Mouse (Mus musculus): ENCODE measurements at regions not wholly inside any gene's neighbourhood (a gene's known extent, or its start where the extent isn't known, plus 50 kb on each side); places are given as distances from the start of the nearest gene placed in this dataset.

DNA sequence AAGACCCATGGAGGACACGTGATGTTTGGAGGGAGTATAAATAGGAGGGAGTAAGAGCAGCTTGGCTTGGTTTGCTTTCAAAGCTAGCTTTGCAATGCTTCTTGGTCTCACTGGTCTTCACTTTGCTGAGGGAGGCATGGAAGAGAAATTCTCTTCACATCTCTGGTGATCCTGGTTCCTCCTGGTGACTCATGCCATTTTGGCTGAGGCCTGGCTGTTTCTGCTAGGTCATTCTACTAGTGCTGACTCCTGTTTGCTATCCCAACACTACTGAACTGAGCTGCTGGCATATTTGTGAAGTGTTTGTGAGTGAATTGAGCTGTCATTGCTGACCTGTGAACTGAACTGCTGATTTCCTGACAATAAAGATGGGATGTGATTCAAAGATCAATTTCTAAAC is 288.3 kb upstream of the Mctp2 start:
- Histone ChIP-seq H3K4me1 (0 out of 2 replicates have a peak, but pooled peaks cover 2% of the 10 kb centered on the region), H3K4me2 (no peak overlapping the region), H3K27ac (no peak overlapping the region), H3K36me3 (no peaks in the 10 kb centered on the region), H3K27me3 (no peaks in the 10 kb centered on the region), H3K9ac (no peak overlapping the region), H3K9me3 (no peaks in the 10 kb centered on the region), H3K4me3 (no peak overlapping the region)
- 97% methylated on average over 1 of the region's 1 CpGs for WGBS
- ATAC-seq (ENCODE audit: insufficient number of reproducible peaks, low FRiP score, low TSS enrichment, low read depth), result no peak

DNA sequence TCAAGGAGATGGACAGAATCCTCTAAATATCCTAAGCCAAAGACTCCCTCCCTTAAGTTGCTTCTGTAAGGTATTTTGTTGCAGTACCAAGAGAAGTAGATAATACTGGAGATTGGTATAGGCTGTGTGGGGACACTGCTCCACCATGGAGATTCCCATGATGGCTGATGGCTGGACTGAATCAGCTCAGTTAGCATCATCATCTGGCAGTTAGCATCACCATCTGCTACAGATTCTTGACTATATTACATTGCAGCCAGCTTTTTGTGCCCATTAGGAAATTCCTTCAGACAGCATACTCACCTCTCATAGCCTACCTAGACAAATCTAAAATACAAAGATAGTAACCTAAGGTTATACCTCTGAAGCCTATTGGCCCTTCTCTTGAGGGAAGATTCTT is 290.6 kb upstream of the Mctp2 start:
- Histone ChIP-seq H3K36me3 (no peaks in the 10 kb centered on the region), H3K4me3 (no peak overlapping the region), H3K9me3 (no peaks in the 10 kb centered on the region), H3K27me3 (no peaks in the 10 kb centered on the region), H3K27ac (no peak overlapping the region), H3K4me1 (0 out of 2 replicates have a peak, but pooled peaks cover 7% of the 10 kb centered on the region), H3K9ac (no peak overlapping the region), H3K4me2 (no peak overlapping the region)
- no peak for ATAC-seq (ENCODE audit: insufficient number of reproducible peaks, low FRiP score, low TSS enrichment, low read depth)

DNA sequence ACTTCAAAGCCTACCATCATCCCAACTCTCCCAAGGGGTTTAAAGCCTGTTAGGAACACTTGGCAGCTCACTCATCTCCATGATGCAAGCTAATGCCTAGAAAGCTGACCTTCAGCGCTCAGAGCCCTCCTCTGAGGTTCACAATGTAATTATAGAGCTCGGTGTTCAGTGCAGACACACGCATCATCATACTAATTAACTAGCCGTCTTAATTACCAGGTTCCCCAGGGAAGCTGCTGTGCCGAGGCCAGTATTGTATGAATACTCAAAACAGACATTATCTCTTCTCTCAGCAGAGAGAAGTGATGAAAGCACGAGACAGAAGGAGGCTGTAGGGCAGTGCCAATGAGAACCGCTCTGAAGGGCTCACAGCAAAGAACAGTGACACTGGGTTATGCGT is 295.5 kb upstream of the Mctp2 start:
- no peaks in the 10 kb centered on the region for H3K36me3 ChIP-seq
- no peak overlapping the region for H3K4me3 ChIP-seq
- no peaks in the 10 kb centered on the region for H3K27me3 ChIP-seq
- H3K9me3 ChIP-seq, result no peaks in the 10 kb centered on the region
- WGBS, result 81% methylated on average over 8 of the region's 8 CpGs
- 0 out of 2 replicates have a peak, but pooled peaks cover 5% of the 10 kb centered on the region for H3K4me1 ChIP-seq
- no peak for ATAC-seq (ENCODE audit: insufficient number of reproducible peaks, low FRiP score, low TSS enrichment, low read depth)
- H3K27ac ChIP-seq, result no peak overlapping the region
- no peak overlapping the region for H3K4me2 ChIP-seq
- H3K9ac ChIP-seq, result no peak overlapping the region

DNA sequence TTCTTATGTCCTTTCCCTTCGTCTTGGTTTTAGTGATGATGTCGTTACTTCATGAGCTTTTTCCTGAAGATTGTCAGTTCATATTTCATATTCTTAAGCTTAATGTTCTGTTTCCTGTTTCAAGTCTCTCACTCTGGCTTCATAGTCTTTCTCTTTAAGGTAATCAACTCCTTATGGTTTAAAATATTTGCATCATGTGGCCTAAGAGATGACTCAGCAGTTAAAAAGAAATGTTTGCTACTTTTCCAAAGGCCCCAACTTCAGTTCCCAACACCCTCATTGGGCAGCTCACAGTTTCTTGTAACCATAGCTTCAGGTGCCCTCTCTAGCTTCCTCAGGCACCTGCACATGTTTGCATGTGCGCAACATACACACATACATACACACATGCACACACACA is 303.4 kb upstream of the Mctp2 start:
- WGBS, result 71% methylated on average over 3 of the region's 3 CpGs
- ATAC-seq (ENCODE audit: insufficient number of reproducible peaks, low FRiP score, low TSS enrichment, low read depth), result no peak

DNA sequence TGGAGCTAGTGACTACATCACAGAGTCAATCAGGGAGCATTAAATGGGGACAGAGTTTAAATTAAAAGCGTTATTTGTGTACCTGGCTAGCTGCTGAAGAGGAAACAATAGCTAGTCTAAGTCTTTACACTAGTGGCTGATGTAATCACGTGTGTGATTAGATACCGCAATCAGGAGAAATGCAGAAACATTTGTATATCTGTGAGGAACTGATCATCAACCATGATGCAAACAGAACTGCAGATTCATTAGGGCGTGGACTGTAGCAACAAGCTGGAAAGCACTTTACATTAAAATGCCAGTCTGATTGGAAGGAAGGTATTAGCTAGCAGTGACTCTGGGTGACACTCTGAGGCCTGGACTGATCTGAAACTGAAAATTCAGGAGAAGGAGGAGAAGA is 308.8 kb upstream of the Mctp2 start:
- no peaks in the 10 kb centered on the region for H3K4me1 ChIP-seq
- no peak overlapping the region for H3K9ac ChIP-seq
- 82% methylated on average over 4 of the region's 4 CpGs for WGBS
- H3K36me3 ChIP-seq, result no peaks in the 10 kb centered on the region
- H3K27me3 ChIP-seq, result no peaks in the 10 kb centered on the region
- no peaks in the 10 kb centered on the region for H3K9me3 ChIP-seq
- no peak overlapping the region for H3K4me3 ChIP-seq
- H3K27ac ChIP-seq, result no peak overlapping the region
- ATAC-seq (ENCODE audit: insufficient number of reproducible peaks, low FRiP score, low TSS enrichment, low read depth), result no peak
- no peak overlapping the region for H3K4me2 ChIP-seq

More for the DNA sequence above, 303.4 kb upstream of the Mctp2 start:
- no peaks in the 10 kb centered on the region for H3K27me3 ChIP-seq
- no peak overlapping the region for H3K4me3 ChIP-seq
- H3K9me3 ChIP-seq, result no peaks in the 10 kb centered on the region
- H3K27ac ChIP-seq, result no peak overlapping the region
- no peak overlapping the region for H3K4me2 ChIP-seq
- H3K4me1 ChIP-seq, result no peaks in the 10 kb centered on the region
- H3K36me3 ChIP-seq, result no peaks in the 10 kb centered on the region
- no peak overlapping the region for H3K9ac ChIP-seq

DNA sequence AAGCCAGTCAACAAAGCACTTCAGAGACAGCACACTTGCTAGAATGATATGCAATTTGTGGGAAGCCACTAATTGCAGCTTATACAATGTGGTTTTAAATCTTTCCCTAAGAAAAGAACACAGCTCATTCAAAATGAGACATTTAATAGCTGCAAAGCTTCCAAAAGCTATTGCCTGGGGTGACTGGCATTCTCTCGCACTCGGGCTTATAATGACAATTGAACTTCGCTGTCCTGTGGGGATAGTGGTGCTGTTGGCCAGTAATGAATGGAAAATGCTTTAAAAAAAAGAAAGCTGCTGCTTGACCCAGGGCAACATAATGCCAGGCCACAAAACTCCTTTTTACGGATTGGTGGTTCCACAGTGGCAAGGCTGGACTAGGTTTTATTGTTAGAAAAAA is 321.0 kb upstream of the Mctp2 start:
- no peak overlapping the region for H3K4me2 ChIP-seq
- H3K27me3 ChIP-seq, result no peaks in the 10 kb centered on the region
- no peak overlapping the region for H3K27ac ChIP-seq
- H3K4me3 ChIP-seq, result no peak overlapping the region
- H3K36me3 ChIP-seq, result no peaks in the 10 kb centered on the region
- H3K9ac ChIP-seq, result no peak overlapping the region
- 52% methylated on average over 4 of the region's 4 CpGs for WGBS
- no peaks in the 10 kb centered on the region for H3K9me3 ChIP-seq
- no peaks in the 10 kb centered on the region for H3K4me1 ChIP-seq
- no peak for ATAC-seq (ENCODE audit: insufficient number of reproducible peaks, low FRiP score, low TSS enrichment, low read depth)

GRCm38 (mm10) chr7:72639566-72639965 is 333.2 kb upstream of the Mctp2 start:
- no peak for ATAC-seq (ENCODE audit: insufficient number of reproducible peaks, low FRiP score, low TSS enrichment, low read depth)
- H3K27me3 ChIP-seq, result no peaks in the 10 kb centered on the region
- H3K4me3 ChIP-seq, result no peak overlapping the region
- H3K9me3 ChIP-seq, result no peaks in the 10 kb centered on the region
- no peak overlapping the region for H3K9ac ChIP-seq
- no peaks in the 10 kb centered on the region for H3K4me1 ChIP-seq
- no peaks in the 10 kb centered on the region for H3K36me3 ChIP-seq
- H3K4me2 ChIP-seq, result no peak overlapping the region
- WGBS, result 73% methylated on average over 2 of the region's 2 CpGs
- no peak overlapping the region for H3K27ac ChIP-seq

DNA sequence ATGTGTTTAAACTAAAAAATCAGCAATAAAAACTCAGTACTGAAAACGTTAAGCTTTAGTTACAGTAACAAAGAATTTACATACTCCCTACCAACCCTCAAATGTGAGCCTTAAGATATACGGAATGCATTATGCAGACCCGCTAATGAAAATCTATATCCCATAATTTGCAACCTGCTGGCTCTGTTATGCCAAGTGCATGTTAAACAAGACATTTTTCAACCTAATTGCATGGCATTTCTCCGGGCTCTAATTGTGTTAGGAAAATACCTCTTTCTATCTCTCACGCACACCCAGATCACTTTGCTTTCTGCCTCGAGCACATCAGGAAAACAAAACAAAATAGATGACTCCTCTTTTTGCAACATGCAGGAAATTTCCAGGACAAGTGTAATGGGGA is 368.6 kb upstream of the Mctp2 start:
- no peak for ATAC-seq (ENCODE audit: insufficient number of reproducible peaks, low FRiP score, low TSS enrichment, low read depth)
- Histone ChIP-seq H3K27ac (no peak overlapping the region), H3K4me2 (no peak overlapping the region), H3K4me1 (no peaks in the 10 kb centered on the region), H3K9ac (no peak overlapping the region), H3K9me3 (no peaks in the 10 kb centered on the region), H3K4me3 (no peak overlapping the region), H3K27me3 (no peaks in the 10 kb centered on the region), H3K36me3 (no peaks in the 10 kb centered on the region)
- WGBS, result 54% methylated on average over 6 of the region's 6 CpGs

- Histone ChIP-seq H3K27ac (no peak overlapping the region), H3K36me3 (no peaks in the 10 kb centered on the region), H3K9ac (no peak overlapping the region), H3K4me3 (no peak overlapping the region), H3K4me2 (no peak overlapping the region), H3K9me3 (no peaks in the 10 kb centered on the region), H3K27me3 (no peaks in the 10 kb centered on the region), H3K4me1 (no peaks in the 10 kb centered on the region)
- WGBS, result 40% methylated on average over 2 of the region's 2 CpGs
- ATAC-seq (ENCODE audit: insufficient number of reproducible peaks, low FRiP score, low TSS enrichment, low read depth), result no peak
Observed at GRCm38 (mm10) chr7:72685803-72686202, 379.4 kb upstream of the Mctp2 start.

DNA sequence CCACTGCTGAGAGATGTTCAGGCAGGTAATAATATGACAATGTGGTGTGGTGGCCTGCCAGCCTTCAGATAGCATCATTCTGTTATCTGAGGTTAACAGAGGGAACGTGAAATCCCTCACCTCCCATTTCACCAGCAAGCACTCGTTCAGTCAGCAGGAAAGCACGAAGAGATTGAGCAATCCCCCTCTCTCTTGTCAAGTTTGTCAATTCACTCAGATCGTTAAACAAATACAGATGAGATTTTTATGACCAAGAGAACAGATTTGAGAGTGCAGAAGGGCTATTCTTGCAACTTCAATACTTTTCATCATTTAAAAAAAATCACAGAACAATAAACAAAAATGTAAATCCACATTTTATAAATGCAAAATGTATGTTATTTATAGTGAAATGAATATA is 380.9 kb upstream of the Mctp2 start:
- no peak for ATAC-seq (ENCODE audit: insufficient number of reproducible peaks, low FRiP score, low TSS enrichment, low read depth)
- Histone ChIP-seq H3K4me3 (no peak overlapping the region), H3K9ac (no peak overlapping the region), H3K27ac (no peak overlapping the region), H3K27me3 (no peaks in the 10 kb centered on the region), H3K9me3 (no peaks in the 10 kb centered on the region), H3K36me3 (no peaks in the 10 kb centered on the region), H3K4me2 (no peak overlapping the region), H3K4me1 (no peaks in the 10 kb centered on the region)
- WGBS, result 37% methylated on average over 4 of the region's 4 CpGs

DNA sequence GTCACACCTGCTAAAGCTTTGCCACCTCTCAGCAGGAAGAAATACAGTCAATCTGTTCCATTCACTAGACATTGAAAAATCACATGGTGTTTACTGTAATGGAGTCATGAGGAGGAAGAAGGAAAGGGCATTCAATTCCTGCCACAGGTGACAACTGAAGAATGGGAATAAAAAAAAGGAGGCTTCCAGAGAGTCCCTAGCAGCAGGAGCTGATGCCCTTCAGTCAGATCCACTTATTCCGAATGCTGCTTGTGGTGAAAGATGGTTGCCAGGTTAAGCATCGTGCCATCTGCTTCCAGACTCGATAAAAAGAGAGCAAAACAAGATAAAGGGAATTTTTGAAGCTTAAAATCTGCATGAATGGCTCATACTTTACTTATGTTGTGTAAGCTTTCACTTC is 385.0 kb upstream of the Mctp2 start:
- WGBS, result 89% methylated on average over 3 of the region's 3 CpGs
- Histone ChIP-seq H3K36me3 (no peaks in the 10 kb centered on the region), H3K4me1 (no peaks in the 10 kb centered on the region)

DNA sequence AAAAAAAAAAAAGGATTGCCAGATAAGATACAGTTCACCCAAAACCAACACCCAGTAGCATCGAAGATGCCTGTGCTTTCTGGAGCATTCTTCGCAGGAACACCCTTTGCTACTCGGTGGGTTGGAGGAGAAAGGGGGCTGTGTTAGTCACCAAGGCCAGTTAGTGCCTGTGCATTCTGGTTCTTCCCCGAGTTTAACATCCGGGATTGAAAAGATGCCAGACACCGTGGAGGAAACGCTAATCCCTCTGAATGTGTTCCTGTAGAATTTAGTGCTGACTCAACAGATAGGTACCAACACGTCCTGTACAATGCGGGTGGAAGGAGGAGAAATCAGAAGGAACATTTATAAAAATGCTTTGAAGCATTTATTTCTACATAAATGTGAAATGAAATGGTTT is 385.5 kb upstream of the Mctp2 start:
- H3K4me3 ChIP-seq, result no peak overlapping the region
- no peaks in the 10 kb centered on the region for H3K27me3 ChIP-seq
- H3K9me3 ChIP-seq, result no peaks in the 10 kb centered on the region
- H3K36me3 ChIP-seq, result no peaks in the 10 kb centered on the region
- no peaks in the 10 kb centered on the region for H3K4me1 ChIP-seq
- H3K27ac ChIP-seq, result no peak overlapping the region
- H3K4me2 ChIP-seq, result no peak overlapping the region
- no peak for ATAC-seq (ENCODE audit: insufficient number of reproducible peaks, low FRiP score, low TSS enrichment, low read depth)
- no peak overlapping the region for H3K9ac ChIP-seq
- 58% methylated on average over 9 of the region's 9 CpGs for WGBS

More for the DNA sequence above, 385.0 kb upstream of the Mctp2 start:
- H3K9me3 ChIP-seq, result no peaks in the 10 kb centered on the region
- ATAC-seq (ENCODE audit: insufficient number of reproducible peaks, low FRiP score, low TSS enrichment, low read depth), result no peak
- H3K27me3 ChIP-seq, result no peaks in the 10 kb centered on the region
- H3K4me3 ChIP-seq, result no peak overlapping the region
- no peak overlapping the region for H3K4me2 ChIP-seq
- no peak overlapping the region for H3K9ac ChIP-seq
- no peak overlapping the region for H3K27ac ChIP-seq

DNA sequence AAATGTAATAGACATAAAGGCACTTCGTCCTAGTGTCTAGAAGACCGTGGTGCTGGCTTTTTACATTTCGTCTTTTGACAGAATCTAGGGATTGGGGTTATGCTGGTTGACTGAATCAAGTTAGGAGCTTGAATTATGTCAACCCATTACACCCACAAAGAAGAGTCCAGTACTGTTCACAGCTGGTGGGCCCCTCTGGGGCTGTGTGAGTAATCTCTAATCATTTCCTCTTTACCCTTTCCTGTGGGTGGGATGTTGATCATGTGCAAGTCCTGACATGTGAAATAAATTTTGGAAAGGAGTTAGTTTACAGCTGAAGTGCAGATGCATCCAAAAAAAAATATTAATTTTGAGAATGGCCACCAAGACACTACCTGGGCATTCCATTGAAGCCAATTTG is 390.3 kb upstream of the Mctp2 start:
- WGBS, result 87% methylated on average over 3 of the region's 3 CpGs
- Histone ChIP-seq H3K27me3 (no peaks in the 10 kb centered on the region), H3K27ac (no peak overlapping the region), H3K36me3 (no peaks in the 10 kb centered on the region), H3K9ac (no peak overlapping the region), H3K4me1 (no peaks in the 10 kb centered on the region), H3K9me3 (no peaks in the 10 kb centered on the region), H3K4me3 (no peak overlapping the region), H3K4me2 (no peak overlapping the region)
- ATAC-seq (ENCODE audit: insufficient number of reproducible peaks, low FRiP score, low TSS enrichment, low read depth), result no peak

Measured in limb, embryonic 15.5 days (tissue).